Comparison of ENCODE assay signal across 28 mouse cellular contexts in the genomic region with DNA sequence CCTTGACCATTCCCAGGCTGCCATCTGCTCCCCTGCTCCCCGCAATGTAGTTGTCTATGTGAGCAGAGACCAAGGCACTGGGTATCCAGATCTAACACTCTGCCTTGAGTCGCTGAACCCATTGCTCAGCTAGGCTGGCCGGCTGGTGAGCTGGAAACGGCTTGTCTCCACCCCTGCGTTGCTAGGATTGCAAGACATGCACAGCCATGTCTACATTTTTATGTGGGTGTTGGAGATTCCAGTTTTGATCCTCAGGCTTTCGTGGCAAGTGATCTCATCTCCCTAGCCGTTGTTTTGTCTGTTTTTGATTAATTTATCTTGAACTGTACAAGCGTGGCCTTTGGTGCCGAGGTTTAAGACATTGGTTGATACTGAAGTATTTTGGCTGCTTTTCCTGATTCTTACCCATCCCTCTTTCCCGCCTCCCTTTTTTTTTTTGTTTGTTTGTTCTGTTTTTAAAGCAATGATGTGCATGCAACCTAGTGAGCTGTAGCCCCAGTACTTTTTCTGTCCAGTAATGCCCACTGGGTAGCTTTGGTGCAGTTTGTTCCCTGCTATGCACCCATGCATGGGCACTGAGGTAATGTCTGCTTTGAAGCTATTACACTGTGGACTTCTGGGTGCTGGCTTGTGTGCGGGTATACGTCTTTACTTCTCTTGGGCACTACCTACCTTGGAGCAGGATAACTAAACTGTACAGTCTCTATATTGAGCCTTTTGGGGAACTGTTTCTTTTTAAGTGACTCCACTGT. TPM values are rescaled to one million over a fixed set of nuclear protein-coding genes. Genes with fewer than 3 reads are reported as not detected.
DNase-seq lines count a peak whose midpoint lies in the region; ATAC-seq lines count a peak whose summit lies in the region.
"Had no signal": no experiment of that assay in that cellular context is flagged by ENCODE, and none has a peak within 500 bp of the region (broad histone marks: within the 10 kb centered on the region; RNA-seq: fewer than 3 reads in every experiment).

No protein-coding gene starts in this region.

- no peak overlapping the region for H3K4me3 ChIP-seq in limb, embryonic 10.5 days
- no peak overlapping the region for H3K4me3 ChIP-seq in kidney, embryonic 16.5 days (ENCODE audit: low read length)
- H3K4me3 ChIP-seq: embryonic facial prominence, embryonic 15.5 days; limb, embryonic 15.5 days; liver, embryonic 15.5 days; neural tube, embryonic 15.5 days; stomach, embryonic 15.5 days had no signal

- peaks cover 85% of the 10 kb centered on the region for H3K36me3 ChIP-seq in limb, embryonic 10.5 days
- peaks cover 31% of the 10 kb centered on the region for H3K36me3 ChIP-seq in kidney, embryonic 16.5 days (ENCODE audit: insufficient read depth, low read length)

- DNase-seq in heart, adult 11 months, result peak; percentile 84
- DNase-seq in heart, postnatal 36 days, result no peak
- peak; percentile 16 for DNase-seq in ovary, postnatal 36 days (ENCODE audit: low spot score)
- no peak for DNase-seq in ovary, postnatal 10 days (ENCODE audit: low spot score)
- DNase-seq in NIH3T3 (ENCODE audit: low read depth), result peak; percentile 75
- DNase-seq in limb, embryonic 10.5 days (ENCODE audit: low spot score), result peak; percentile 28
- DNase-seq in cerebellum, postnatal 25 days, result no peak
- DNase-seq: adrenal gland, postnatal 14 days; B cell, adult 2 months; cerebellum, adult 11 months; cerebellum, adult 9-10 months; heart, postnatal 14 days; kidney, adult 18-20 months; kidney, postnatal 4 days; layer of hippocampus, postnatal 36 days; left cerebral cortex, postnatal 4 days; lung, postnatal 36 days; midbrain, embryonic 14.5 days; thymus, postnatal 14 days had no signal

- H3K9ac ChIP-seq in kidney, embryonic 16.5 days (replicated peaks; ENCODE audit: low read length), result no peak overlapping the region
- H3K9ac ChIP-seq: embryonic facial prominence, embryonic 15.5 days; limb, embryonic 15.5 days; liver, embryonic 15.5 days; neural tube, embryonic 15.5 days; stomach, embryonic 15.5 days had no signal

- H3K9me3 ChIP-seq in limb, embryonic 10.5 days (replicated peaks), result no peaks in the 10 kb centered on the region
- H3K9me3 ChIP-seq in kidney, embryonic 16.5 days (ENCODE audit: low read length), result no peaks in the 10 kb centered on the region
- H3K9me3 ChIP-seq: embryonic facial prominence, embryonic 15.5 days; limb, embryonic 15.5 days; liver, embryonic 15.5 days; neural tube, embryonic 15.5 days; stomach, embryonic 15.5 days had no signal

- no peaks in the 10 kb centered on the region for H3K27me3 ChIP-seq in limb, embryonic 10.5 days (ENCODE audit: low read depth, poor library complexity, severe bottlenecking)
- no peaks in the 10 kb centered on the region for H3K27me3 ChIP-seq in kidney, embryonic 16.5 days (ENCODE audit: insufficient read depth, low read length)
- H3K27me3 ChIP-seq: embryonic facial prominence, embryonic 15.5 days; limb, embryonic 15.5 days; liver, embryonic 15.5 days; neural tube, embryonic 15.5 days; stomach, embryonic 15.5 days had no signal

- H3K4me1 ChIP-seq in limb, embryonic 10.5 days, result peaks cover 21% of the 10 kb centered on the region
- H3K4me1 ChIP-seq in kidney, embryonic 16.5 days (ENCODE audit: insufficient read depth, low read length), result 0 out of 2 replicates have a peak, but pooled peaks cover 3% of the 10 kb centered on the region

- intact Hi-C loops in heart, postnatal 36 days (cut with DNase I), result no loop called here

- WGBS in limb, embryonic 10.5 days, result 88% methylated on average over 12 of the region's 12 CpGs
- 79% methylated on average over 12 of the region's 12 CpGs for WGBS in kidney, embryonic 16.5 days

- no peak for ATAC-seq in kidney, embryonic 16.5 days (ENCODE audit: low FRiP score, low TSS enrichment)
- ATAC-seq: forebrain, embryonic 14.5 days; hindbrain, embryonic 16.5 days had no signal

- H3K27ac ChIP-seq in limb, embryonic 10.5 days, result no peak overlapping the region
- no peak overlapping the region for H3K27ac ChIP-seq in kidney, embryonic 16.5 days (ENCODE audit: low read length)
- H3K27ac ChIP-seq: embryonic facial prominence, embryonic 15.5 days; kidney, postnatal 0 days; limb, embryonic 15.5 days; liver, embryonic 15.5 days; neural tube, embryonic 15.5 days; stomach, embryonic 15.5 days had no signal

- no peak overlapping the region for H3K4me2 ChIP-seq in kidney, embryonic 16.5 days (replicated peaks; ENCODE audit: low read depth, low read length)
- H3K4me2 ChIP-seq: embryonic facial prominence, embryonic 15.5 days; limb, embryonic 15.5 days; liver, embryonic 15.5 days; neural tube, embryonic 15.5 days; stomach, embryonic 15.5 days had no signal

RNA-seq across cellular contexts. Expression of a gene that starts 16.4 kb away (rescaled TPM):
- total RNA-seq in heart, postnatal 36 days (2021), result 10 to 100 TPM; 16.5 to 18.5 TPM
- polyA plus RNA-seq in limb, embryonic 10.5 days (2016; fragmentation: Nextera tagmentation; extraction: Ambion mirVana), result 76.7 and 89.2 TPM in 2 replicates
- 61.4 and 64.3 TPM in 2 replicates for polyA plus RNA-seq in kidney, embryonic 16.5 days (2015; fragmentation: Nextera tagmentation; extraction: Ambion mirVana)

Comparison
In these comparisons a context has a peak if more than half of its experiments do, and no peak if none do; other contexts are left out.
1. DNase-seq: peak in heart, adult 11 months (single experiment), ovary, postnatal 36 days (single experiment), NIH3T3 (single experiment) and limb, embryonic 10.5 days (single experiment); none in heart, postnatal 36 days (0 of 2), ovary, postnatal 10 days (single experiment) and cerebellum, postnatal 25 days (0 of 2).